Mouse (Mus musculus) urinary bladder, postnatal 25 days (tissue): Measurements from ENCODE around the gene Tmem120a.
A peak's percentile ranks its signal among the peaks of the same experiment; 100 is the strongest.

Experiments used
- DNase-seq: peaks from one replicate; pipeline ENCODE4 v3.0.0; 2022; ENCODE audit warnings: low spot score

Tmem120a gene

DNA sequence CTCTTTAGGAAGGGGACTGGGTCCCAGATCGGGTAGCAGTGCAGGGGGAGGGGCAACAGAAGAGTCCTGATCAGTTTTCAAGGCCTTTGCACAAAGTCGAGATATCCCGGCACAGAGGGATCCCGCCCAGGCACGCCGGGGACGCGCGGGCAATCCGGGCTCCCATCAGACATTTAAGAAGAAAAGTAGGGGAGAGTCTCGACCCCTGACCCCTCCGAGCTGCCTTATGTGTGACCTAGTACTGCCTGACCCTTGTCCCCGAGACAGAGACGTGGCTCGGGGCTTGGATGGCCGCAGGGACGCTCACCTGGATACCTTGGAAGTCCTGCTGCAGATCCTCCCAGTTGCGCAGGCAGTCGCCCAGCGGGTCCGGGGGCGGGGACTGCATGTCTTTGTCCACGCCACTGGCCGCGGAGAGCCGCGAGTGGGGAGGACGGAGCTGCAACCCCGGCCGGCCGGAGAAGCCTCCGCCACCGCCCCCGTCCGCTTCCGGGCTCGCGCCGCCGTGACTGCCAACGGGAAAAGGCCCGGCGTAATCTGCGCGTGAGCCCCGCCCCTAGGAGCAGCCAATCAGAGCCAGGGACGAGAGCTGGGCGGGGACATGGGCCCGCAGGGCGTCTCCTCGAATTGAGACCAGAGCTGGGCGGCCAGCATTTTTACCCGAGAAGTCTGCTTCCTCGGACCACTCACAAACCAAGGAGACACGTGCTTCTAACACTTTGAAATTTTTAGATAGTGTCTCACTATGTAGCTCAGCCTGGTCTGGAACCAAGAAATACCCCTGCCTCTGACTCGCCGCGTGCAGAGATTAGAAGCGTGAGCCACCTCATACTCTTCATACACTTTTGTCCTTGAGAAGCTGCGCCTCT lies at the start of gene Tmem120a:
TSS of gene Tmem120a (minus strand) at position 708 of the 869 bp plus-strand sequence.
- DNase-seq: peak; percentile 95

- DNase-seq: no peak
These were observed 38.7 kb upstream of the Tmem120a start for GRCm38 (mm10) chr5:135782901-135783300.

- DNase-seq: no peak
These were observed 36.1 kb upstream of the Tmem120a start for GRCm38 (mm10) chr5:135780331-135780730.

DNA sequence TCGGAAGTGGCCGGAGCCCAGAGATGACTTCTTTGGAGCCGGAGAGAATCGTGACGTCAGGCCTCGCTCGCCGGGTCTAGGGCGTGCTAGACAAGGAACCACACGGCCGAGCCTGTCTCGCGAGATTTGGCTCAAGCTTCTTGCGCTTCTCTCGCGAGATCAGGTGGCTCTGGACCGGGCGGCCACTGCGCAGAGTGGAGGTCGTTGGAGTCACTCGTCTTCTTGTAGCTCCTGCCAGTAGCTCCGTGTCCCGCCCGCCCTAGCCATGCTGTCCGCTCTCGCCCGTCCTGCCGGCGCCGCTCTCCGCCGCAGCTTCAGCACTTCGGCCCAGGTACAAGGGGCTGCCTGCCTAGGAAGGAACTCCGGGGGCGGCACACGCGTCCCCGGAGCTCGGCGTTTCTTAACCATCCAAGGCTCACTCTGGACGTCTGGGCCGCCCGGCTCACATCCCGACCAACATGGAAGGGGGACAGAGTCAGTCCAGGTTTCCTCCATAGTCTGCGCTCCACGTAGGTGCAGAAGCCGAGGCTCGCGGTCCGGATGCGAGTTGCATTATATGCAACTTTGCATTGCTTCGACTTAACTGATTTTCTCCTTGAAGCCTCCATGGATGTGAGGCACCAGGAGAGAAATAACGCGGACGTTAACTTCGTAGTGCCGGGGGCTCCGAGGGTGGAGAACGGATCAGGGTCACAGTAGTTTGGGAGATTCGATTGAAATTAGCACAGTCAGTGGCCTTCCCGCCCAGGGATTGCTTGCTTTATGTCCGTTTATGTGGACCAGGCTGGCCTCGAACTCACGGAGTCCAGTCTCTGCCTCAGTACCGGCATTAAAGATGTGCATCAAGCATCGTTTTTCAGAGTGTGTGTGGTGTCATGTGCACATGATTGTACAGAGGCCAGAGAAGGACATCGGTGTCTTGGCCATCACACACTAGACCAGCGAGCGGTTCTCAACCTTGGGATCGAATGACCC lies 34.5 kb upstream of the Tmem120a start, which contains the start of gene Mdh2:
TSS of gene Mdh2 (plus strand) at position 10 of the 975 bp plus-strand sequence.
- peak; percentile 97 for DNase-seq

- no peak for DNase-seq
These were observed 33.7 kb upstream of the Tmem120a start, which contains the start of gene Styxl1 for GRCm38 (mm10) chr5:135777796-135778470. Gene Styxl1 (minus strand): TSS chr5:135778385.

DNA sequence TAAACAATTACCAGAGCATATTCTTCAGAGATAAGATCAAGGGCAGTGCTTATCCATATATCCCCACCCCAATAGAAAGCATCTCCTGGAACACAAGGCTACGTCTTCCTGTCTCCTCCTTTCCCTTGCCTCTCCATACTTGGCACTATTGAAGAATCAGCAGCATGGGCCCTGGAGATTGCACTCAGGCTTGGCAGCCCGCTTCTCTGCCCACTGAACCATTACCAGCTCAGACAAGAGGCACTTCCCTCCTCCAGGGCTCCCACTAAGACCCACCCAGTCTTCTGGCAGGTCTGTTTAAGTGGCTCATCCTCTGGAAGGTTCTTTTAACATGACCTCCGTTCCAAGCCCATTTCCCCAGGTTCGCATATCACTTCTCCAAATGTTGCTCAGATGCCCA lies 32.3 kb upstream of the Tmem120a start:
- DNase-seq: no peak

DNA sequence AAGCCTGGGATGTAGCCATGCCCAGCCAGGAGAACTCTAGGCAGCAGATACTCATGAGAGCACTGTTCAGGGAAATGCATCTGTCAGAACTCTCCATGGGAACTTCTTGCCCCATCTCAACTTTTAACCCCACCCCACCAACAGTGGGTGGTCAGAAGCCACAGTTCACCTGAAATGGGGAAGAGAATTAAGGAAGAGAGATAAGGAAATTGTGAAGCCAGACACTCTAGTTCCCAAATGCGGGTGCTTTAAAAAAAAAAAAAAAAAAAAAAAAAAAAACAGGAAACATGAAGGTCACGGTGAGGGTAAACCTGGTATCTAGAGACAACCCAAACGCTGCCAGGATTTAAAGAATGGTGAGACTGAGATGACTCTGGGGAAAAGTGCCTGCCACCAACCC lies 28.3 kb upstream of the Tmem120a start:
- DNase-seq: no peak

DNA sequence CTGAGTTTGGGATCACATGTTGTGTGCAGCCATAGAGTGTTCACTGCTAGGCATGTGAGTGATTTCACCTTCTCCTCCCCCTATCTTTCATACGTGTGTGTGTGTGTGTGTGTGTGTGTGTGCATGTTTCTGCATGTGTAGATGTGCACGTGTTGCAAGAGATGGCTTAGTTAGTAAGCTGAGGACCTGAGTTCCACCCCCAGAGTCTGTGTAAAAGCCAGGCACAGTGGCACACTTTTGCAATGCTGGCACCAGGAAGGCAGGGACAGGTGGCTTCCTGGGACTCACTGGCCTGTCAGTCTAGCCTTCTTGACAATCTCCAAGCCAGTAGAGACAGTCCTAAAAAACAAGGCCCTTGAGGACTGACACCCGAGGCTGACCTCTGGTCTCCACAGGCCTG lies 20.7 kb upstream of the Tmem120a start:
- DNase-seq: no peak

GRCm38 (mm10) chr5:135763526-135763925 lies 19.3 kb upstream of the Tmem120a start:
- DNase-seq: peak; percentile 70

- DNase-seq: no peak
These were observed 17.6 kb upstream of the Tmem120a start for GRCm38 (mm10) chr5:135761881-135762280.

DNA sequence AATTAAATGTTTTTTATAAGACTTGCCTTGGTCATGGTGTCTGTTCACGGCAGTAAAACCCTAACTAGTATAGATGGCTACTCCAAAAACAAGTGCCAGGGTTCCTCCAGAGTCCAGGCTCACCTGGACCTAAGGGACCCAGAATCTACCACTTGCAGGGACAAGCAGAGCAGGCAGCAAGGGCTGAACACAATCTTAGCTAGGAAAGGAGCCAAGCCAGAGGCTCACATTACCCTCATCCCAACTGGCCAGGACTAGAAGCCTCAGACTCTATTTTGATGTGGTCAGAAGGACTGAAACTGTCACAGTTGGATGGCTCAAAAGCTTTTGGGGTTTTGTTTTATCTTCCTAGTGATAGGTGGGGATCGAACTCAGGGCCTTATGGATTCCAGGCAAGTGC lies 7.3 kb upstream of the Tmem120a start:
- DNase-seq: no peak

- DNase-seq: no peak
These were observed 6.8 kb upstream of the Tmem120a start for GRCm38 (mm10) chr5:135751041-135751440.

DNA sequence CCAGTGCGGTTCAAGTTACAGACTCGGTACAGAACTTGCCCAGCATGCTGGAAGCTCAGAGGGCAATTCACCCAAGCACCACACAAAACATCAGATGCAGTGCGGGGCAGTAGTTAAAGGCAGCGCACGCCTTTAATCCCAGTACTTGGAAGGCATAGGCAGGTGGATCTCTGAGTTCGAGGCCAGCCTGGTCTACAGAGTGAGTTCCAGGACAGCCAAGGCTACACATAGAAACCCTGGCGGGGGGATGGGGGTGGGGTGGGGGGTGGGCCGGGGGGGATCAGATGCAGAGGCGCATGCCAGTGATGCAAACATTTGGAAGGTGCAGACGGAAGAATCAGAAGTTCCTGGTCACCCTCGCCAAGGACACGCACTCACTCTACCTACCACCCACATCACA lies 494 bp upstream of the Tmem120a start:
- DNase-seq: no peak

- peak; percentile 25 for DNase-seq
These were observed 1.1 kb downstream of the Tmem120a start for GRCm38 (mm10) chr5:135742941-135743740.

- DNase-seq: no peak
These were observed 2.1 kb downstream of the Tmem120a start for GRCm38 (mm10) chr5:135742156-135742555.

DNA sequence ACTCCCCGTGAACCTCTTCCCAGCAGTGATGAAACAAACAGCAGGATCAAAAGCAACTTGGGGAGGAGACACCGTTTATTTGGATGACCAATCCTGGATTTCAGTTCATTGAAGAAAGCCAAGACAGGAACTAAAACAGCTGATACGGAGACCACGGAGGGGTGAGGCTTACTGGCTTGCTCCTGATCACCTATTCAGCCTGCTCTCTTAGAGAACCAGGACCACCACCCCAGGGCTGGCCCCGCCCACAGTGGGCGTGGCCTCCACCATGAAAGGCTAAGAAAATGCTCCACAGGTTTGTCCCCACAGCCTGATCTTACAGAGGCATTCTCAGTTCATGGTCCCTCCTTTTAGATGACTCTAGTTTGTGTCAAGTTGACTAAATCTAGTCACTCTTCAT lies 6.0 kb downstream of the Tmem120a start:
- no peak for DNase-seq

DNA sequence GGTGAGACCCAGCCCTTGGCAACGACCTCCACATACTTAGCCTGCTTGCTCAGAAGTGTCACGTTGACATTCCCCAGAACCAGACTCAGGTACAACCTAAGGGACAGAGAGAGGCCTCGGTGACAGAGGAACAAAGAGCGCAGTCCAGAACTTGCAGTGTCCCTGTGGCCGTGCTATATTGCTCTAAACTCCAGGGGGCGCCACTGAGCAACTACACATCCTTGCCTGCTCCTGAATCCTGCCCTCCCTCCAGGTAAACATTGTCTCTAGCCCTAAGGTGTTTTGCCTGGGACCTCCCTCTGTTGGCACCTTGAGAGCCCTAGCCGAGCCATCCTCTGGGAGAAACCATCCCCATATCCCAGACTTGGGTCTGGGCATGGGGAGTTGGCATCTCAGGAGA lies 7.1 kb downstream of the Tmem120a start:
- DNase-seq: no peak

DNA sequence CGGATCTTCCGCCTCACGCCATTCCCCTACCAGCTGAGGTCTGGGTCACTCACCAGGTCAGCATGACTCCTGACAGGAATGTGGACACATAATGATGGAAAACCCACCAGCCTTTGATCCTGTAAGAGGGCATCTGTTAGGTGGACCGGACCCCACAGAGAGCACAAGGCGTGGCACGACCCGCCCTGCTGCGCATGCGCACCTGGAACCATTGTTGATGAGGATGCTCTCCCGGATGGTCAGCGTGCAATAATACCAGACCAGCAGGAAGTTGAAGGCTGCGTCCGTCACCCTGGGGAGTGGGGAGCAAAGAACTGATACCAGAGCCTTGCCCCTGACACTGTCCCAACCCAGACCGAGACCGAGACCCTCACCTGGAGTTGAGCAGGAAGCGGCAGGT lies 7.7 kb downstream of the Tmem120a start:
- no peak for DNase-seq

- DNase-seq: no peak
These were observed 8.5 kb downstream of the Tmem120a start for GRCm38 (mm10) chr5:135735741-135736140.

DNA sequence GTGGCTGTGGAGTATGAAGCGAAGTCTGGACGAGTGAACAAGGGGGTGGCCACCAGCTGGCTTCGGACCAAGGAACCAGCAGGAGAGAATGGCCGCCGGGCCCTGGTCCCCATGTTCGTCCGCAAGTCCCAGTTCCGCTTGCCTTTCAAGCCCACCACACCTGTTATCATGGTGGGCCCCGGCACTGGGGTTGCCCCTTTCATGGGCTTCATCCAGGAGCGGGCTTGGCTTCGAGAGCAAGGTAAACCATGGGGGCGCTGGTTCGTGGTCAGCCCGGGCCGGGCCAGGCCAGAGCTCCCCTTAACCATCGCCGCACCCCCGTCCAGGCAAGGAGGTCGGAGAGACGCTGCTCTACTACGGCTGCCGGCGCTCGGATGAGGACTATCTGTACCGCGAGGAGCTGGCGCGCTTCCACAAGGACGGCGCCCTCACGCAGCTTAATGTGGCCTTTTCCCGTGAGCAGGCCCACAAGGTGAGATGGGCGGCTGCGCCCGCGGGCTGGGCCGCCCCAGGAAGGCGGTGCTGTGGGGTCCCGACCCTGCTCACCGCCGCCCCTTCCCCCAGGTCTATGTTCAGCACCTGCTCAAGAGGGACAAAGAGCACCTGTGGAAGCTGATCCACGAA lies 10.1 kb downstream of the Tmem120a start:
- no peak for DNase-seq

- no peak for DNase-seq
These were observed 11.2 kb downstream of the Tmem120a start for GRCm38 (mm10) chr5:135733071-135733470.
